8 mouse cellular contexts compared by ENCODE assay signal in genomic region chr1:166378431-166379012, GRCm38 (mm10). TPM values are rescaled to one million over a fixed set of nuclear protein-coding genes. Genes with fewer than 3 reads are reported as not detected.
DNase-seq lines count a peak whose midpoint lies in the region; ATAC-seq and TF ChIP-seq lines count a peak whose summit lies in the region.

No protein-coding gene starts in this region.

- H3K4me3 ChIP-seq in kidney, adult 2 months (ENCODE audit: insufficient read depth, low read depth, low read length), result peak overlapping the region; percentile 45
- H3K4me3 ChIP-seq in bone marrow macrophage, adult 2 months (ENCODE audit: insufficient read depth, low read length), result peak overlapping the region; percentile 55
- H3K4me3 ChIP-seq in hindbrain, embryonic 11.5 days (ENCODE audit: low read depth, low read length), result peak overlapping the region; percentile 94
- peak overlapping the region; percentile 92 for H3K4me3 ChIP-seq in midbrain, embryonic 13.5 days (replicated peaks)

- DNase-seq in kidney, adult 2 months, result no peak
- no peak for DNase-seq in kidney, postnatal 25 days
- DNase-seq in hindbrain, embryonic 11.5 days (ENCODE audit: low spot score), result no peak
- DNase-seq in right cerebral cortex, postnatal 36 days (ENCODE audit: low spot score in 2 of 2), result no peak
- DNase-seq in layer of hippocampus, adult 9-11 months, result no peak

- H3K9me3 ChIP-seq in hindbrain, embryonic 11.5 days (ENCODE audit: control insufficient read depth, low read length), result no peaks in the 10 kb centered on the region
- no peaks in the 10 kb centered on the region for H3K9me3 ChIP-seq in midbrain, embryonic 13.5 days

- peaks cover 10% of the 10 kb centered on the region; the same call in 1 of the 2 replicates for H3K4me1 ChIP-seq in kidney, adult 2 months (ENCODE audit: control insufficient read depth, insufficient read depth, low read length)
- H3K4me1 ChIP-seq in bone marrow macrophage, adult 2 months (ENCODE audit: control insufficient read depth, insufficient read depth, low read length), result peaks cover 25% of the 10 kb centered on the region
- H3K4me1 ChIP-seq in hindbrain, embryonic 11.5 days (replicated peaks; ENCODE audit: control insufficient read depth, insufficient read depth, low read length), result peaks cover 2% of the 10 kb centered on the region; the same call in 1 of the 2 replicates
- H3K4me1 ChIP-seq in midbrain, embryonic 13.5 days (replicated peaks), result peaks cover 24% of the 10 kb centered on the region

- no peaks in the 10 kb centered on the region for H3K36me3 ChIP-seq in kidney, adult 2 months (ENCODE audit: control insufficient read depth, insufficient read depth, low read length)
- H3K36me3 ChIP-seq in hindbrain, embryonic 11.5 days (ENCODE audit: control insufficient read depth, insufficient read depth, low read length), result no peaks in the 10 kb centered on the region
- H3K36me3 ChIP-seq in midbrain, embryonic 13.5 days, result peaks cover 14% of the 10 kb centered on the region

- ATAC-seq in hindbrain, embryonic 11.5 days (ENCODE audit: low FRiP score), result peak; percentile 3; the same call in 1 of the 2 replicates
- ATAC-seq in midbrain, embryonic 13.5 days, result peak; percentile 0; the same call in 1 of the 2 replicates
- ATAC-seq in activated CD4-positive, CD25-positive, alpha-beta regulatory T cell, adult 4 months, result no peak

- H3K27me3 ChIP-seq in kidney, adult 2 months (replicated peaks; ENCODE audit: control insufficient read depth, insufficient read depth, low read length), result no peaks in the 10 kb centered on the region
- H3K27me3 ChIP-seq in hindbrain, embryonic 11.5 days (ENCODE audit: control insufficient read depth, insufficient read depth, low read length), result no peaks in the 10 kb centered on the region
- no peaks in the 10 kb centered on the region for H3K27me3 ChIP-seq in midbrain, embryonic 13.5 days

- peak overlapping the region; percentile 67 for H3K27ac ChIP-seq in kidney, adult 2 months (ENCODE audit: insufficient read depth, low read depth, low read length)
- H3K27ac ChIP-seq in bone marrow macrophage, adult 2 months (ENCODE audit: insufficient read depth, low read depth, low read length), result peak overlapping the region; percentile 51
- H3K27ac ChIP-seq in hindbrain, embryonic 11.5 days (ENCODE audit: low read depth, low read length), result peak overlapping the region; percentile 54; the same call in 1 of the 2 replicates
- H3K27ac ChIP-seq in midbrain, embryonic 13.5 days, result peak overlapping the region; percentile 89

- peak overlapping the region; percentile 55 for H3K4me2 ChIP-seq in hindbrain, embryonic 11.5 days (replicated peaks; ENCODE audit: low read depth, low read length)
- H3K4me2 ChIP-seq in midbrain, embryonic 13.5 days (replicated peaks), result peak overlapping the region; percentile 59

- no peak for TF ChIP-seq POLR2A in kidney, adult 2 months (IDR thresholded peaks at IDR 0.05; ENCODE audit: low read depth, low read length)
- no peak for TF ChIP-seq POLR2A in bone marrow macrophage, adult 2 months (IDR thresholded peaks at IDR 0.05; ENCODE audit: borderline replicate concordance, low read depth, low read length)

- peak overlapping the region; percentile 71 for H3K9ac ChIP-seq in hindbrain, embryonic 11.5 days (ENCODE audit: low read depth, low read length)
- H3K9ac ChIP-seq in midbrain, embryonic 13.5 days (replicated peaks), result peak overlapping the region; percentile 72

- no peak for TF ChIP-seq CTCF in kidney, adult 2 months (conservative IDR thresholded peaks at IDR 0.05; ENCODE audit: insufficient read depth, insufficient read length, low read depth, low read length)
- no peak for TF ChIP-seq CTCF in bone marrow macrophage, adult 2 months (IDR thresholded peaks at IDR 0.05; ENCODE audit: low read depth, low read length)

- 3% methylated on average over 21 of the region's 21 CpGs for WGBS in kidney, adult 2 months
- WGBS in hindbrain, embryonic 11.5 days, result 7% methylated on average over 21 of the region's 21 CpGs
- 6% methylated on average over 21 of the region's 21 CpGs for WGBS in midbrain, embryonic 13.5 days

RNA-seq across cellular contexts. Expression of gene Tada1, which starts 0.4 kb away (rescaled TPM):
- 15.9 and 16.9 TPM in 2 replicates for polyA plus RNA-seq in kidney, adult 2 months (2012; rRNA removed)
- 24.4 and 26.0 TPM in 2 replicates for polyA plus RNA-seq in bone marrow macrophage, adult 2 months (2012; ENCODE audit: insufficient read depth, insufficient read length, missing spikeins)
- 70.0 and 74.9 TPM in 2 replicates for polyA plus RNA-seq in hindbrain, embryonic 11.5 days (2014; fragmentation: Nextera tagmentation; extraction: Ambion mirVana)
- 79.8 and 83.0 TPM in 2 replicates for polyA plus RNA-seq in midbrain, embryonic 13.5 days (2015; fragmentation: Nextera tagmentation; extraction: Ambion mirVana)
- polyA plus RNA-seq in activated CD4-positive, CD25-positive, alpha-beta regulatory T cell, adult 4 months (2017; shearing (Covaris generic)), result 10 to 100 TPM; 41.1 to 49.6 TPM

RNA-seq across cellular contexts. Expression of gene Pogk, which starts 31.1 kb away (rescaled TPM):
- polyA plus RNA-seq in kidney, adult 2 months (2012; rRNA removed), result 7.4 TPM in 2 replicates
- polyA plus RNA-seq in bone marrow macrophage, adult 2 months (2012; ENCODE audit: insufficient read depth, insufficient read length, missing spikeins), result 7.7 and 8.4 TPM in 2 replicates
- 33.3 and 39.0 TPM in 2 replicates for polyA plus RNA-seq in hindbrain, embryonic 11.5 days (2014; fragmentation: Nextera tagmentation; extraction: Ambion mirVana)
- polyA plus RNA-seq in midbrain, embryonic 13.5 days (2015; fragmentation: Nextera tagmentation; extraction: Ambion mirVana), result 41.1 and 45.5 TPM in 2 replicates
- polyA plus RNA-seq in activated CD4-positive, CD25-positive, alpha-beta regulatory T cell, adult 4 months (2017; shearing (Covaris generic)), result 1 to 10 TPM; 2.4 to 2.5 TPM
